ENCODE assay signal across 9 mouse cellular contexts in genomic region chr6:142964531-142965385, GRCm38 (mm10). TPM values are rescaled to one million over a fixed set of nuclear protein-coding genes. Genes with fewer than 3 reads are reported as not detected.
DNase-seq lines count a peak whose midpoint lies in the region; ATAC-seq and TF ChIP-seq lines count a peak whose summit lies in the region.
"Had no signal": no experiment of that assay in that cellular context is flagged by ENCODE, and none has a peak within 500 bp of the region (broad histone marks: within the 10 kb centered on the region; RNA-seq: fewer than 3 reads in every experiment).

No protein-coding gene starts in this region.

- H3K27ac ChIP-seq in embryonic facial prominence, embryonic 10.5 days (replicated peaks), result peak overlapping the region; percentile 89
- H3K27ac ChIP-seq in heart, embryonic 15.5 days, result no peak overlapping the region
- no peak overlapping the region for H3K27ac ChIP-seq in liver, adult 2 months (replicated peaks; ENCODE audit: insufficient read depth, low read depth, low read length)
- H3K27ac ChIP-seq in midbrain, postnatal 0 days (ENCODE audit: low read depth, low read length), result peak overlapping the region; percentile 96
- peak overlapping the region; percentile 44; the same call in 1 of the 2 replicates for H3K27ac ChIP-seq in stomach, embryonic 15.5 days

- H3K4me1 ChIP-seq in embryonic facial prominence, embryonic 10.5 days, result peaks cover 24% of the 10 kb centered on the region
- H3K4me1 ChIP-seq in heart, embryonic 15.5 days (replicated peaks), result peaks cover 10% of the 10 kb centered on the region
- peaks cover 4% of the 10 kb centered on the region for H3K4me1 ChIP-seq in liver, adult 2 months (ENCODE audit: control insufficient read depth, insufficient read depth, low read length)
- peaks cover 15% of the 10 kb centered on the region for H3K4me1 ChIP-seq in midbrain, postnatal 0 days (ENCODE audit: insufficient read depth, low read length)
- 0 out of 2 replicates have a peak, but pooled peaks cover 8% of the 10 kb centered on the region for H3K4me1 ChIP-seq in stomach, embryonic 15.5 days

- ATAC-seq in heart, embryonic 15.5 days (replicated peaks; ENCODE audit: insufficient number of reproducible peaks, insufficient read depth, low FRiP score, low read depth), result peak; percentile 63
- peak; percentile 91 for ATAC-seq in midbrain, postnatal 0 days (ENCODE audit: low FRiP score)
- ATAC-seq in stomach, embryonic 15.5 days (ENCODE audit: insufficient read depth, low FRiP score, low read depth), result peak; percentile 79; the same call in 1 of the 2 replicates

- TF ChIP-seq CTCF in liver, adult 2 months (IDR thresholded peaks at IDR 0.05; ENCODE audit: low read depth, low read length), result peak; percentile 65
- peak; percentile 86 for TF ChIP-seq CTCF in midbrain, postnatal 0 days (IDR thresholded peaks at IDR 0.05)

- H3K4me2 ChIP-seq in heart, embryonic 15.5 days, result peak overlapping the region; percentile 99
- H3K4me2 ChIP-seq in midbrain, postnatal 0 days (ENCODE audit: low read depth, low read length, poor library complexity, severe bottlenecking), result peak overlapping the region; percentile 81
- H3K4me2 ChIP-seq in stomach, embryonic 15.5 days, result peak overlapping the region; percentile 95

- peak overlapping the region; percentile 79 for H3K4me3 ChIP-seq in embryonic facial prominence, embryonic 10.5 days
- peak overlapping the region; percentile 63 for H3K4me3 ChIP-seq in heart, embryonic 15.5 days
- peak overlapping the region; percentile 27; the same call in 1 of the 2 replicates for H3K4me3 ChIP-seq in liver, adult 2 months (ENCODE audit: insufficient read depth, low read depth, low read length)
- H3K4me3 ChIP-seq in midbrain, postnatal 0 days (ENCODE audit: low read depth, low read length), result peak overlapping the region; percentile 73
- H3K4me3 ChIP-seq in stomach, embryonic 15.5 days (replicated peaks), result peak overlapping the region; percentile 56

- intact Hi-C loops in gastrocnemius, postnatal 14 days (cut with DNase I; ENCODE audit: low total_unique reads), result loop anchor here (10.0 kb wide), 1 partner anchor 180 kb away; no protein-coding TSS in a partner anchor

- H3K36me3 ChIP-seq in embryonic facial prominence, embryonic 10.5 days (replicated peaks), result no peaks in the 10 kb centered on the region
- no peaks in the 10 kb centered on the region for H3K36me3 ChIP-seq in heart, embryonic 15.5 days
- H3K36me3 ChIP-seq in liver, adult 2 months (ENCODE audit: control insufficient read depth, insufficient read depth, low read length), result no peaks in the 10 kb centered on the region
- no peaks in the 10 kb centered on the region for H3K36me3 ChIP-seq in midbrain, postnatal 0 days (ENCODE audit: insufficient read depth, low read length)
- H3K36me3 ChIP-seq in stomach, embryonic 15.5 days, result no peaks in the 10 kb centered on the region

- H3K27me3 ChIP-seq in embryonic facial prominence, embryonic 10.5 days (replicated peaks; ENCODE audit: low read depth, poor library complexity, severe bottlenecking), result peaks cover 24% of the 10 kb centered on the region
- H3K27me3 ChIP-seq in heart, embryonic 15.5 days, result peaks cover 23% of the 10 kb centered on the region
- H3K27me3 ChIP-seq in liver, adult 2 months (ENCODE audit: control insufficient read depth, insufficient read depth, low read length), result peaks cover 14% of the 10 kb centered on the region; the same call in 1 of the 2 replicates
- no peaks in the 10 kb centered on the region for H3K27me3 ChIP-seq in midbrain, postnatal 0 days (ENCODE audit: insufficient read depth, low read length)
- H3K27me3 ChIP-seq in stomach, embryonic 15.5 days (replicated peaks), result peaks cover 13% of the 10 kb centered on the region

- TF ChIP-seq POLR2A in liver, adult 2 months (IDR thresholded peaks at IDR 0.05; ENCODE audit: extremely low read depth, insufficient read depth, low read length), result no peak

- no peaks in the 10 kb centered on the region for H3K79me2 ChIP-seq in liver, adult 2 months (ENCODE audit: control insufficient read depth, insufficient read depth, low read length)

- under 1% methylated on average over 39 of the region's 39 CpGs for WGBS in embryonic facial prominence, embryonic 10.5 days
- WGBS in heart, embryonic 15.5 days, result under 1% methylated on average over 39 of the region's 39 CpGs
- WGBS in liver, adult 2 months, result 2% methylated on average over 39 of the region's 39 CpGs
- WGBS in midbrain, postnatal 0 days, result under 1% methylated on average over 39 of the region's 39 CpGs
- under 1% methylated on average over 39 of the region's 39 CpGs for WGBS in stomach, embryonic 15.5 days

- no peaks in the 10 kb centered on the region for H3K9me3 ChIP-seq in embryonic facial prominence, embryonic 10.5 days
- H3K9me3 ChIP-seq in heart, embryonic 15.5 days (replicated peaks), result no peaks in the 10 kb centered on the region
- H3K9me3 ChIP-seq in midbrain, postnatal 0 days (ENCODE audit: low read length), result no peaks in the 10 kb centered on the region
- no peaks in the 10 kb centered on the region for H3K9me3 ChIP-seq in stomach, embryonic 15.5 days

- peak overlapping the region; percentile 52 for H3K9ac ChIP-seq in heart, embryonic 15.5 days
- H3K9ac ChIP-seq in liver, adult 2 months (ENCODE audit: low read depth, low read length), result no peak overlapping the region
- H3K9ac ChIP-seq in midbrain, postnatal 0 days (replicated peaks; ENCODE audit: low read length, poor library complexity, severe bottlenecking), result peak overlapping the region; percentile 89
- H3K9ac ChIP-seq in stomach, embryonic 15.5 days, result 0 out of 2 replicates have a peak overlapping the region, but pooled peaks have one; percentile 6

- DNase-seq in gastrocnemius, postnatal 14 days, result peak; percentile 45
- no peak for DNase-seq in gastrocnemius, adult 18-20 months (ENCODE audit: low spot score)
- DNase-seq in embryonic facial prominence, embryonic 10.5 days (ENCODE audit: low spot score), result peak; percentile 85
- peak; percentile 87 for DNase-seq in kidney, postnatal 10 days
- DNase-seq in liver, adult 2 months (ENCODE audit: extremely low read depth, low read depth, low spot score), result peak; percentile 53
- peak; percentile 96 for DNase-seq in midbrain, postnatal 0 days (ENCODE audit: low spot score)

RNA-seq across cellular contexts. Expression of gene St8sia1, which starts 0.5 kb away (rescaled TPM):
- total RNA-seq in gastrocnemius, postnatal 14 days (2021), result under 1 TPM; 0.16 to 0.42 TPM
- under 1 TPM; 0.19 to 0.30 TPM for total RNA-seq in gastrocnemius, adult 18-20 months (2021)
- 1.6 and 2.4 TPM in 2 replicates for polyA plus RNA-seq in embryonic facial prominence, embryonic 10.5 days (2016; fragmentation: Nextera tagmentation; extraction: Ambion mirVana)
- 0.88 and 1.3 TPM in 2 replicates for polyA plus RNA-seq in heart, embryonic 15.5 days (2015; fragmentation: Nextera tagmentation; extraction: Ambion mirVana)
- under 0.01 TPM in 2 replicates for total RNA-seq in liver, adult 2 months (2014; rRNA removed)
- 0.01 and 0.02 TPM in 2 replicates for polyA plus RNA-seq in liver, adult 2 months (2012; rRNA removed)
- total RNA-seq in midbrain, postnatal 0 days (2014; rRNA removed), result 17.7 and 25.3 TPM in 2 replicates
- 4.0 and 4.5 TPM in 2 replicates for polyA plus RNA-seq in midbrain, postnatal 0 days (2015; fragmentation: Nextera tagmentation; extraction: Ambion mirVana)
- 0.90 and 0.96 TPM in 2 replicates for polyA plus RNA-seq in stomach, embryonic 15.5 days (2015; fragmentation: Nextera tagmentation; extraction: Ambion mirVana)
- polyA plus RNA-seq: C2C12 had no signal

Comparison
In these comparisons a context has a peak if more than half of its experiments do, and no peak if none do; other contexts are left out.
1. H3K27ac ChIP-seq: peak in embryonic facial prominence, embryonic 10.5 days (single experiment), midbrain, postnatal 0 days (single experiment) and stomach, embryonic 15.5 days (single experiment); none in heart, embryonic 15.5 days (single experiment) and liver, adult 2 months (single experiment).
2. H3K4me3 ChIP-seq: peak in every context shown above with its lines; median percentile 79 in embryonic facial prominence, embryonic 10.5 days; 73 in midbrain, postnatal 0 days; 63 in heart, embryonic 15.5 days; 56 in stomach, embryonic 15.5 days; 27 in liver, adult 2 months.
3. Peak in every context shown above with its lines, with median percentiles within 50 percentile points of each other: ATAC-seq and H3K4me2 ChIP-seq.